Mouse (Mus musculus) spleen, adult 18-20 months (tissue): ENCODE data around the gene Skp2.
A peak's percentile ranks its signal among the peaks of the same experiment; 100 is the strongest.

Experiments
- DNase-seq, 2 experiments: peaks; one replicate each; pipeline ENCODE4 v3.0.0; 2022; ENCODE audit warnings: mixed read lengths in 2 of 2

Skp2 gene

GRCm38 (mm10) chr15:9074139-9074538 lies 81.1 kb downstream of the Skp2 start:
- no peak for DNase-seq

- no peak for DNase-seq
Measured at GRCm38 (mm10) chr15:9073684-9074083, 81.5 kb downstream of the Skp2 start.

GRCm38 (mm10) chr15:9073067-9073608 lies 82.1 kb downstream of the Skp2 start:
- no peak for DNase-seq

DNA sequence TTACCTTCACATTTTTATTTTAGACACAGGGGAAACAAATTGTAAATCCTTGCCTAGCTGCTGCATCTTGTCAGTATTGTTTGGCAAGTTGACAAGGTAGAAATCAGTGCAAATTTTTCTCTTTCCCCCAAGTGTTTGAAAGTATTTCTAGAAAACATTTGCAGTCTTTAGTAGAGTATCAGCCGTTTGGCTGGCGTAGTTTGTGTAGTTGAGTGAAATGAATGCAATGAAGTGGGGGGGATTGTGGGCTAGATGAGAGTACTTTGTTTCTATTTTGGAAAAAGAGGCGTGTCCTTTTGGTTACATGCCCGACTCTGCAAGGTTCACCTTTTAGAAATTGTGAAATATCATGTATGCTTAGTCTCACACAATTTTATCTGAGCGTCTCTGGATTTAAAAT lies 82.6 kb downstream of the Skp2 start:
- no peak for DNase-seq

DNA sequence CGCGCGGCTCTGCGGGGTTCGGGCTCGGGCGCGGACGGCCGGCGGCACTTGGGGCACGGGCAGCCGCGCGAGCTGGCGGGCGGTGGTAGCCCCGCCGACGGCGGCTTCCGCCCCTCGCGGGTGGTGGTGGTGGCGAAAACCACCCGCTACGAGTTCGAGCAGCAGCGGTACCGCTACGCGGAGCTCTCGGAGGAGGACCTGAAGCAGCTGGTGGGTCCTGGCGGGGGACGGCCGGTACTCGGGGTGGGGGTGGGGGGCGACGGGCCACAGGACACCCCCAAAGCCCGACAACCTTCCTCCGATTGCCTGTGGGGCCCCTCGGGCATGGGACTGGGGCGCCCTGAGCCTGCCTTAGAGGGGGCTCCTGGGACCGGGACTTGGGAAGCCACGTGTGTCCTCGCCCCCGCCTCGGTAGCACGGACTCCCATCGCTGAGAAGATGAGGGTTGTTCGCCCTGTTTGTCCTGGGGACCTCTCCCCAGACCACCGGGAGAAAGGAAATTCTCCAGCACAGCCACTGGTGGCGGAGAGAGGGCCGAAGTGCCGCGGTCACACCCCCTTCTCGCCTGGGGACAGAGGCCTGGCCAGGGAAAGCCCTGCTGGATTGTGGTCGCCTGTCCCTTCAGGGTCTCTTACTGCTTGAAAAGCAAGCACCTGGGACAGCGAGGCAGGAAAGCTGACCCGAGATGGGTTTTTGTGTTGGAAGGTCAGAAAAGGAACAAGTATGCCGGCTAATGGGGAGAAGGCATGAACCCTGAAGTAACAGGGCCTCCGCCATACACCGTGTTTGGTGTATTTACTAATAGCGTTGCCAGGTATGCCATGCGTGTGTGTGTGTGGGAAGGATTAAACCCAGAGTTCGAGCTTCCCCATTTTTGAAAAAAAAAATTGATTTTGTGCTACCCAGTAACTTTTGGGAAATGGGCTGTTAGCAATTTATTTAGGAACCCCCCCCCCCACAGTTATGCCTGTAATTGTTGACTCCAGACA lies 83.4 kb downstream of the Skp2 start:
- peak; percentile 27 to 45 for DNase-seq

- peak; percentile 94 to 95 for DNase-seq
Measured at GRCm38 (mm10) chr15:9070912-9071555, 84.2 kb downstream of the Skp2 start, which contains the start of gene Nadk2. Gene Nadk2 (plus strand): TSS chr15:9071260.

- no peak for DNase-seq
Measured at GRCm38 (mm10) chr15:9070353-9070752, 84.9 kb downstream of the Skp2 start.

GRCm38 (mm10) chr15:9068881-9069280 lies 86.3 kb downstream of the Skp2 start:
- no peak for DNase-seq
